Mouse (Mus musculus) ES-E14 (cell line): Measurements from ENCODE around the gene Slc39a5.

Source experiments
- HCFC1 ChIP-seq: IDR thresholded peaks from 2 replicates; pipeline ENCODE4 v1.6.1; 2012; ENCODE audit warnings: low read length, inconsistent platforms, borderline replicate concordance; ENCODE audit not compliant: insufficient read depth
- MAFK ChIP-seq: IDR thresholded peaks from 2 replicates; pipeline ENCODE4 v1.6.1; 2014; ENCODE audit warnings: mild to moderate bottlenecking, low read depth, low read length, inconsistent platforms; ENCODE audit not compliant: insufficient read depth
- ZC3H11A ChIP-seq: IDR thresholded peaks from 2 replicates; pipeline ENCODE4 v1.6.1; 2012; ENCODE audit warnings: low read depth, mild to moderate bottlenecking, inconsistent platforms, low read length, borderline replicate concordance

DNA sequence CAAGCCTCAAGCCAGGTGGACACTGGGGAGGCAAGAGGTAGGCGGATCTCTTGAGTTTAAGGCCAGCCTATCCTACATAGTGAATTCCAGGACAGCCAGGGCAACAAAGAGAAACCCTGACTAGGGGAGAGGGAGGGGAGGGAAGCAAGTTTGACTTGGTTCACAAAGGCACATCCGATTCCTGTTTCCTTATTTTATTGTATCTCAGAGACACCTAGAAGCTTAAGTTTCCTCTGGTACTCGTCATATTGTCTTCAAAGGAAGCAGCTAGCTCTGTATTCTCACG is 9.5 kb upstream of the Slc39a5 start:
- no peak for TF ChIP-seq ZC3H11A
- no peak for TF ChIP-seq MAFK
- no peak for TF ChIP-seq HCFC1
